Mouse (Mus musculus): ENCODE data around the gene Vcam1.

DNA sequence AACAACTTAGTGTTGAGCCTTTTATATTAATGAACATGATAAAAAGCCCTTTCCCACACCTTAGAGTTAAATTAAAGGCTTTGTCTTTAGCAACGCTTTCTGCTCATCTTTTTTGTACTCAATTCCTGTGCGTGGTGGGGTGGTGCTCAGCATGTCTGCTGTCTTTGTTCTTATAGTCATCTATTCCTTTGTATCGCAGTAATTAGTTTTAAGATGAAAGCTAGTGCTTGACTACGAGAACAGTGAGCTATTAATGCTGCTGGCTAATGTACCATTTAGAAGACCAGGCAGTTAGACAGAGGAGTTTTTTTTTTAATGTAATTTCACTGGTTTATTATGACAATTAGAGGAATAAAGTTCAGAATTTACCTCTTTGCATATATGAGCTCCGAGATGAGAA is 69.2 kb downstream of the Vcam1 start:
- TF ChIP-seq CTCF (IDR thresholded peaks at IDR 0.05; ENCODE audit: low read depth) (no peak), EP300 (IDR thresholded peaks at IDR 0.05; ENCODE audit: low read depth) (no peak)
